Mouse (Mus musculus) right cerebral cortex, adult 2 months (tissue): Measurements from ENCODE around the gene Gm765.

ENCODE experiments used
- DNase-seq, 2 experiments: peaks; one replicate each; pipeline ENCODE4 v3.0.0; 2021 to 2022; ENCODE audit warnings: low spot score in 2 of 2

The Gm765 gene

DNA sequence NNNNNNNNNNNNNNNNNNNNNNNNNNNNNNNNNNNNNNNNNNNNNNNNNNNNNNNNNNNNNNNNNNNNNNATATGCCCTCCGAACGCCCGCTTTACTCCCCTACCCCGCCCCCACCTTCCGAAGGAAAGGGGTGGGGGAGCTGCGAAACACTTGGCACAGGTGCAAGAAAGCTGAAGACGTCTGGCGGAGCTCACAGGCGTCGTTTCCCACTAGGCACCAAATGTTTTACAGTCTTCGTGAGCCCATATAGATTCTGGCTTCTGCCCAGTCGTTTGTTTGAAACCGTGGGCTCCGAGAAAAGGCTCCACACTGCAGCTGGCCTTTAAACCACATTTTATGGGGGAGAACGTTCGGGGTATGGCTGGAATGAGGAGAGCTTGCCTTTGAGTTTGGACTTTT, 120.6 kb downstream of the Gm765 start:
- DNase-seq: peak in 1 of 2 experiments; percentile 25

DNA sequence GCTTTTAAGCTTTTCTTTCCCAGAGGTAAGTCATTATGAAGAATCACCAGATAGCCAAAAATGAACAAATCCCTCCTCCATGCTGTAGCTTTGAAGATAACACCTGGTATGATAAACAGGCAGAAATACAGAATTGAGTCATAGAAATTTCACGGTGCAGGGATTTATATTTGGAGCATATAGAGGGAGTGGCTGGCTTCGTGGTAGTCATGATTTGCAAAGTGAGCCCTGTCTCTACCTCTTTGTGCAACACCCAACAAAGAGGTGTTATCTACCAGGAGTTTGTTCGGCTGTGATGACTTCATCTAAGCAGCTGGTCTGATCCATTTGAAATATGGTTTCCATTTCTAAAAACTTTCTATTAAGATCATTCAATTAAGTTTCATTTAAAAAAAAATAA, 130.3 kb downstream of the Gm765 start:
- peak in 1 of 2 experiments; percentile 5 for DNase-seq

DNA sequence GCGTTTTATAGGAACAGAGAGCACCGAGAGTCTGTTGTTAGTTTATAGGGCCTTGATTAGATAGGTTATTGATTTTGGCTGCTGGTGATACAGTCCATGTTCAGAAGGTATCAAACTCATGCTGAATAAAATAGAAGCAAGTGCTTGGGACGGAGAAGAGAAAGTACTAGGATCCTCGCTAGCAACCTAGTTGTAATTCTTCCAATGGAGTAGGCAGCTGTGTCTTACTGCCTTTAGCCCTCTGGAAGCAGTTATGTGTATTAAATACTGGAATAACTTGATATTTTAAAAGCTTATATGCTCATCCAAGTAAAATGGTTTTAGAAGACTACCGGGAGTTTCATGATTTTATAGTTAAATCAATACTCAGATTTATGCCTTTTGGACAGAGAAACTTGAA, 132.3 kb downstream of the Gm765 start:
- no peak for DNase-seq

DNA sequence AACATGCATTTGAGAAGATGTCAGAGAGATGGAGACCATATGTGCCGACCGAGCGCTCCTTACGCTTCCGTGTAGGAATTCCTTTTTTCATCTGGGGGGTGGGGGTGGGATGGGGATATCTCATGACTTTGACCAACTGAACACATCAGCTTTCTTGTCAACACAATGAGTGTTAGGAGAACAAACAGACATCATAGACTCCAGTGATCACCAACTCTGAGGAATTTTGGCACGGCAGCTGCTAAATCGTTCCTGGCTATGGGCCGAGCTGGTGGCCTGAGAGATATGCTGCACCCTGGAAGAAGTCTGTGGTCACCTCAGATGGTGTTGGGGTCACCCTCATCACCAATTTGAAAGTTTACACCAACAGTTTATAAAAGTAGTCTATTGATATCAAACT, 134.5 kb downstream of the Gm765 start:
- no peak for DNase-seq

DNA sequence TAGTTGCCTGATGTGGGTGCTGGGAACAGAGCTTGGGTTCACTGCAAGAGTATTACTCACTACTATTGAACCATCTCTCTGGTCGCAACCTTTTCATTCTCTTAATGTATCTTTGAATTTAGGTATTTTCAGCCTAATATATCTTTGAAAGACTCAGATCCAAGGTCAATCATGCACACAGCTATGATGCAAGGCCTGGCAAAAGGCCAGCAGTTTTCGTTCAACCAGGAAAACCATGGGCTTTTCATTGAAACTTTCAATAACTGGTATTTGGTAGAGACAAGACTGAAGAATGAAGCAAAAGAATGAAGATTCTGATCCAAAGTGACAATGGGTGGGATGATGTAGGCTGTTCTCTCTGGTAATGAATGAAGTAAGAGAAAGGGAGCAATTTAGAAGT, 143.8 kb downstream of the Gm765 start:
- no peak for DNase-seq

DNA sequence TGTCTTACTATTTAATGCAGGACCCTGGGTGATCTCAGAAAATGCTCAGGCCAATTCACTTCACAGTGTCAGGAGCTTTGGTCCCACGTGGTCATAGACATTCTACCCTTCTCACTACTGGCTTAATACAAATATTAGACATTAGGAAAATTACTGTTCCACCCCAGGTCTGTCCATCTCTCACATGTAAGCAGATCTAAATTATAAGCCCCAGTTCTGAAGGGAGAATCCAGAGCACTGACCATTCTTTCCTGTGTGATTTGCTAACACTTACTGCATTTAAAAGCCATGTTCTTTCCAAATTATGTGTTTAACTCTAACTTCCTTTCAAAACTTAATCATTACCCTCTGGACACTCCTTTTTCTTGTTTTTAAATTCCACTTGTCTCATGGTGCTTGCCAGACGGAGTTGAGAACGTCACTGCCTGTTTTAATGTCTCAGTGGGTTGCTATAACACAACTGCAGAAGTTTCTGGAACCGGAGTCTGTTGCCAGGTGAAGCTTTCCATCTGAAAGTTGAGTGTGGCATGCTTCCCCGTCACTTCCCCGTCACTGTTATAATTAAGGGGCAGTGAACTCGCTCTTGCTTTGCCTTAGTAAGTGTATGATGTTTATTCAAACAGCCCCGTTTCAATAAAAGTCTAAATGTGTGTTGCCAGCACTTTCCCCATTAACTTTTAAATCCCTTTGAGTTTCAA, 151.7 kb downstream of the Gm765 start:
- no peak for DNase-seq
